Mouse (Mus musculus) MEL (cell line): ENCODE data around the gene Dqx1.

ENCODE experiments used
- CHD1 ChIP-seq: IDR thresholded peaks from 2 replicates; pipeline ENCODE4 v1.6.1; 2012; ENCODE audit warnings: low read depth, mild to moderate bottlenecking, inconsistent platforms, low read length, improper control_type of control experiment
- CHD2 ChIP-seq: IDR thresholded peaks from 2 replicates; pipeline ENCODE4 v1.6.1; 2011; ENCODE audit warnings: low read length, improper control_type of control experiment
- CTCF ChIP-seq, 3 experiments: IDR thresholded peaks in 2 of 3; conservative IDR thresholded peaks in 1 of 3; 2 replicates each; pipeline ENCODE4 v1.5.1; 2011 to 2012; ENCODE audit warnings: low read length in 3 of 3, low read depth in 2 of 3, mild to moderate bottlenecking in 2 of 3, improper control_type of control experiment in 1 of 3, inconsistent platforms in 1 of 3, mixed read lengths in 1 of 3, moderate library complexity in 1 of 3; ENCODE audit not compliant: control insufficient read depth in 1 of 3, insufficient read depth in 1 of 3, poor library complexity in 1 of 3, severe bottlenecking in 1 of 3
- E2F4 ChIP-seq: IDR thresholded peaks from 2 replicates; pipeline ENCODE4 v1.6.1; 2011; ENCODE audit warnings: low read depth, low read length, improper control_type of control experiment, borderline replicate concordance
- EP300 ChIP-seq, 2 experiments: IDR thresholded peaks; 2 replicates each; pipeline ENCODE4 v1.6.1; 2011; ENCODE audit warnings: improper control_type of control experiment in 2 of 2, low read length in 2 of 2, low read depth in 1 of 2, mild to moderate bottlenecking in 1 of 2
- GATA1 ChIP-seq: IDR thresholded peaks from 2 replicates; pipeline ENCODE4 v1.6.1; 2011; ENCODE audit warnings: low read depth, low read length, improper control_type of control experiment
- POLR2A ChIP-seq, 2 experiments: IDR thresholded peaks; 2 replicates each; pipeline ENCODE4 v1.6.1; 2011 to 2012; ENCODE audit warnings: low read length in 2 of 2, mild to moderate bottlenecking in 2 of 2, control low read depth in 1 of 2, improper control_type of control experiment in 1 of 2, low read depth in 1 of 2, moderate library complexity in 1 of 2; ENCODE audit not compliant: control insufficient read depth in 1 of 2, insufficient read depth in 1 of 2, poor library complexity in 1 of 2
- POLR2AphosphoS5 ChIP-seq: IDR thresholded peaks from 2 replicates; pipeline ENCODE4 v1.6.1; 2012; ENCODE audit warnings: low read depth, borderline replicate concordance, mild to moderate bottlenecking, inconsistent platforms, low read length, moderate library complexity, mixed read lengths
- RAD21 ChIP-seq: IDR thresholded peaks from 2 replicates; pipeline ENCODE4 v1.6.1; 2011; ENCODE audit warnings: mild to moderate bottlenecking, low read depth, low read length, improper control_type of control experiment
- SMC3 ChIP-seq: IDR thresholded peaks from 2 replicates; pipeline ENCODE4 v1.6.1; 2011; ENCODE audit warnings: low read depth, low read length, improper control_type of control experiment
- TAL1 ChIP-seq: IDR thresholded peaks from 2 replicates; pipeline ENCODE4 v1.6.1; 2012; ENCODE audit warnings: mild to moderate bottlenecking, inconsistent platforms, low read length, moderate library complexity, mixed read lengths
- ZMIZ1 ChIP-seq: IDR thresholded peaks from 2 replicates; pipeline ENCODE4 v1.6.1; 2012; ENCODE audit warnings: low read depth, mild to moderate bottlenecking, inconsistent platforms, low read length, improper control_type of control experiment, moderate library complexity

DNA sequence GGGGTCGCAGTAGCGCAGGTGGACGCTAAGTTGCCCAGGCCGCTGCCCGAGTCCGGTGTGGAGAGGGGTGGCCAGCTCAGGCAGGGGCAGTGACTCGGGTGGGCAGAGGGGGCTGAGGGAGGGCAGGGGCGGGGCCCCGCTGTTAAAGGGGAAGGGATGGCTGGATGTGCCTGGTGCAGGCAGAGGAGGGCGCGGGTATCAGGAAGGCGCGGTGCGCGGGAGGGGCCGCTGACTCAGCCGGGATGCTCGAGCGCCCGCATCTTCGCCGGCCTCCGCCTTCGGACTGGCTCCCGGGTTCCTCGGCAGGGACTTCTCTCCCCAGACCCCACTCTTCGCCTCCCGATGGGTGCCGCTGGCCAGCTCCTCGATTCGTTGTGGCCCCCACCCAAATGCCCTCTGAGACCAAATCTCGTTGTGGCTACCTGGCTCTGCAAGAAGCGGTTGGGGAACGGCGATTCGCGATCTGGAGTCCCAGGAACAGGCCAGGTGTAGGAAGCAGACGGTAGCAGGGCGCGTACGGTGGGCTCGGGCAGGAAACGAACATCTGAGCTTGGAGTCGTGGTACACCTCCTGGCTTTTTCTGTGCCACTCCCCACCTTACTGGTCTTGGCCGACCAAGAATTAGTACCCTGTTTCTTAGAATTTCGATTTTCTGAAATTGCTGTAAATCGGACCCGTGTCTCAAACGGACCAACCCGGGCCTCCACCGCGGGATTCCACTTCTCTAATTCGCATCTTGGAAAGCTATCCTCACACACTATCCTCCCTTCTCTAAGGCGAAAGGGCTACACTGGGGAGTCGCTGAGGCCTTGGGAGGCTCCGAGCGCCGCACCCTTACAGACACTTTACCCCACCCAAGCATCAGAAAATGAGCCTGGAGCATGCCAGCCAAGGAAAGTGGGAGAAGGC lies 12.9 kb downstream of the Dqx1 start:
- TF ChIP-seq CTCF (IDR thresholded peaks at IDR 0.05 in 2 of 3, conservative IDR thresholded peaks at IDR 0.05 in 1 of 3; ENCODE audit: control insufficient read depth in 1 of 3, insufficient read depth in 1 of 3, low read depth in 2 of 3, low read length in 3 of 3, poor library complexity in 1 of 3, severe bottlenecking in 1 of 3) = no peak
- TF ChIP-seq EP300 (IDR thresholded peaks at IDR 0.05; ENCODE audit: low read depth in 1 of 2, low read length in 2 of 2) = no peak
- no peak for TF ChIP-seq POLR2AphosphoS5
- no peak for TF ChIP-seq GATA1
- TF ChIP-seq TAL1 = no peak
- no peak for TF ChIP-seq SMC3
- no peak for TF ChIP-seq POLR2A (IDR thresholded peaks at IDR 0.05; ENCODE audit: control insufficient read depth in 1 of 2, insufficient read depth in 1 of 2, low read depth in 1 of 2, low read length in 2 of 2, poor library complexity in 1 of 2)
- no peak for TF ChIP-seq E2F4
- no peak for TF ChIP-seq CHD1
- TF ChIP-seq RAD21 = no peak
- TF ChIP-seq CHD2 = no peak
- TF ChIP-seq ZMIZ1 = no peak
